Mouse (Mus musculus): ENCODE results near the gene Rapgef3. TPM values are rescaled to one million over a fixed set of nuclear protein-coding genes. Genes with fewer than 3 reads are reported as not detected.

Gene Rapgef3
- polyA plus RNA-seq, 1 experiment from 2014 or later, result 10.9 TPM

DNA sequence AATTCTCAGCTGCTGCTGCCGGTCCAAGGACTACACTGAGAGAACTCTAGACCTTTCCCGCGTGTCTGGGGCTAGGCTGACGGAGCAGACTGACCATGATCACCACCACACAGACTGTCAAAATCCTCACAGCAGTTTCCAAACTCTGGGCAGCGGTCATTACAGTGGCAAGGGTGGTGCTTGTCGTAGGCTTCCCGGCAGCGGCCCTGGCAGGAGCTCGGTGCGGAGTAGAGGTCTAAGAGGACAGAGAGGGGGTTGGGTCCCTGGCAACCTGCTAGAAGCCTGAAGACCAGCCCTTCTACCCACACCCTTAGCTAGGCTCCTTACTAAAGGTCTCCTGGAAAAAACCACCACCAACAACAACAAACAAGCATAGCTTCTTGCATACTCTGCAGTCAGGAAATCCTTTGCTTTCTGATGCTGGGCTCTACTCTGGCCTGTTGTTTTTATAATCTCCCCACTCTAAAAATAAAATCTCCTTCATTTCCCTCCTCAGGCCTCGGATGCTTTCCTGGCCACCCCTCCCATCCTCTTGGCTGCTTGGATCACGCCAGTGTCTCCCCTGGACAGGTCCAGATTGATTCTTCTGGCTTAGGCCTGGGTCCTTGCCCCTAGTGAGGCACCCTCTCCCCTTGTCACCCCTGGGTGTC, 47.6 kb downstream of the Rapgef3 start:
- Histone ChIP-seq H3K36me3 (ENCODE audit: inconsistent target) (no peaks in the 10 kb centered on the region), H3K27ac (no peak overlapping the region), H3K79me2 (ENCODE audit: inconsistent target) (no peaks in the 10 kb centered on the region), H3K4me3 (ENCODE audit: inconsistent target) (no peak overlapping the region)
- 86% methylated on average over 8 of the region's 12 CpGs for WGBS (ENCODE audit: missing documents)

DNA sequence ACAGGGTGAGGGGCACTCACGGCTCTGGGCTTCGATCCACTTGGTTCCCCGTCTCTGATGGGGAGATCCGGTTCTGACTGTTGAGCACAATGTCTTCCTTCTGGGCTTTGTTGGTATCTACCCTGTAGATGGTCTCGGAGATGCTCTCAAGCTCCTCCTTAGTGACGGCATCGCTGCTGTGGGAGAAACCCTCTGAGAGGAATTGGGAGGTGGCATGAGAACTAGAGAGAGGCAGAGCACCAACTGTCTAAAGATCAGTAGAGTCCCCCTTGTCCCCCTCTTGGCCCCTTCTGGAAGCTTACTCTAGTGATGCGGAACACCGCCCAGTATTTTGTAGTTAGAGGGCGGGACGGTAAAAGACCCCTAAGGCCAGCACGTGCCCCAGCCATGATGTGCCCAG, 48.3 kb downstream of the Rapgef3 start:
- H3K27ac ChIP-seq, result no peak overlapping the region
- H3K79me2 ChIP-seq (ENCODE audit: inconsistent target), result no peaks in the 10 kb centered on the region
- no peak overlapping the region for H3K4me3 ChIP-seq (ENCODE audit: inconsistent target)
- H3K36me3 ChIP-seq (ENCODE audit: inconsistent target), result no peaks in the 10 kb centered on the region
- 94% methylated on average over 10 of the region's 12 CpGs for WGBS (ENCODE audit: missing documents)

GRCm38 (mm10) chr15:97718535-97719155, 49.1 kb downstream of the Rapgef3 start:
- WGBS (ENCODE audit: missing documents), result 91% methylated on average over 8 of the region's 8 CpGs
- Histone ChIP-seq H3K79me2 (ENCODE audit: inconsistent target) (no peaks in the 10 kb centered on the region), H3K4me3 (ENCODE audit: inconsistent target) (no peak overlapping the region), H3K36me3 (ENCODE audit: inconsistent target) (no peaks in the 10 kb centered on the region), H3K27ac (no peak overlapping the region)

GRCm38 (mm10) chr15:97717861-97718534, 49.8 kb downstream of the Rapgef3 start:
- WGBS (ENCODE audit: missing documents), result 20% methylated on average over 12 of the region's 12 CpGs
- Histone ChIP-seq H3K36me3 (ENCODE audit: inconsistent target) (no peaks in the 10 kb centered on the region), H3K27ac (no peak overlapping the region), H3K4me3 (ENCODE audit: inconsistent target) (no peak overlapping the region), H3K79me2 (ENCODE audit: inconsistent target) (no peaks in the 10 kb centered on the region)

DNA sequence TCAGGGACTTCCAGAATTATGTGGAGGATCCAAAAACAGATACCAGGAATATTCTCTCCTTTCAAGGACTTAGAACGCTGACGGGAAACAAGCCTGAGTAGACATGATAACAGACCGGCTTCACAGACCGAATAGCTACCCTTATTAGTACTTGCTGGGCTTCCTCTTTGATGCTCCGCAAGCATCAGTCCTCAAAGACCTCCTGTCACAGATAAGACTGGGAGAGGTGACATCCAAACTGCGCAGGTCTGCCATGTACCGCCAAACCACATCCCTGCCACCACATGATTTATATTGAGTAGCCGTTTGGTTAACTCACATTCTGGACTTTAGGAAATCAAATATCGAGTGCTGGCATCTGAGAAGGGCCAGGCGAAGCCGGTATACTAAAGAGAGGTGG, 51.0 kb downstream of the Rapgef3 start:
- 91% methylated on average over 11 of the region's 11 CpGs for WGBS (ENCODE audit: missing documents)
- Histone ChIP-seq H3K4me3 (ENCODE audit: inconsistent target) (no peak overlapping the region), H3K27ac (no peak overlapping the region), H3K36me3 (ENCODE audit: inconsistent target) (no peaks in the 10 kb centered on the region), H3K79me2 (ENCODE audit: inconsistent target) (no peaks in the 10 kb centered on the region)

DNA sequence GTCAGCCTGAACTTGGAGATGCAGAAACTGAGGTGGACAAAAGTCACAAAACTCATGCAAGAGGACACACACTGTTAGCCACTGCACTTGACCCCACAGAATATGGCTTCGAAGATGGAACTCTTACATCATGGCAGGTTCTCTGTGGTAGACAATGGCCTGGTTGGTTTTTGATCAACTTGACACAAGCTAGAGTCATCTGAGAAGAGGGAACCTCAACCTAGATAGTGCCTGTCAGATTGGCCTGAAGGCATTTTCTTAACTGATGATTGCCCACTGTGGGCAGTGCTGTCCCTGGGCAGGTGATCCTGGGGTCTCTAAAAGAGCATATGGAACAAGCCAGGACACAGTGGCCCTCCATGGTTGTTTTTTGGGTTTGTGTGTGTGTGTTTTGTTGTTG, 52.0 kb downstream of the Rapgef3 start:
- H3K27ac ChIP-seq, result no peak overlapping the region
- H3K79me2 ChIP-seq (ENCODE audit: inconsistent target), result no peaks in the 10 kb centered on the region
- WGBS (ENCODE audit: missing documents), result 91% methylated on average over 1 of the region's 1 CpGs
- H3K36me3 ChIP-seq (ENCODE audit: inconsistent target), result no peaks in the 10 kb centered on the region
- H3K4me3 ChIP-seq (ENCODE audit: inconsistent target), result no peak overlapping the region

GRCm38 (mm10) chr15:97715083-97715482, 52.7 kb downstream of the Rapgef3 start:
- no peaks in the 10 kb centered on the region for H3K79me2 ChIP-seq (ENCODE audit: inconsistent target)
- WGBS (ENCODE audit: missing documents), result 96% methylated on average over 8 of the region's 8 CpGs

GRCm38 (mm10) chr15:97712546-97712945, 55.2 kb downstream of the Rapgef3 start:
- Histone ChIP-seq H3K36me3 (ENCODE audit: inconsistent target) (no peaks in the 10 kb centered on the region), H3K79me2 (ENCODE audit: inconsistent target) (no peaks in the 10 kb centered on the region), H3K4me3 (ENCODE audit: inconsistent target) (no peak overlapping the region), H3K27ac (no peak overlapping the region)
- WGBS (ENCODE audit: missing documents), result 85% methylated on average over 6 of the region's 6 CpGs

More at GRCm38 (mm10) chr15:97715083-97715482, 52.7 kb downstream of the Rapgef3 start:
- no peaks in the 10 kb centered on the region for H3K36me3 ChIP-seq (ENCODE audit: inconsistent target)
- no peak overlapping the region for H3K4me3 ChIP-seq (ENCODE audit: inconsistent target)
- no peak overlapping the region for H3K27ac ChIP-seq

- Histone ChIP-seq H3K27ac (no peak overlapping the region), H3K4me3 (ENCODE audit: inconsistent target) (no peak overlapping the region), H3K79me2 (ENCODE audit: inconsistent target) (no peaks in the 10 kb centered on the region), H3K36me3 (ENCODE audit: inconsistent target) (no peaks in the 10 kb centered on the region)
- WGBS (ENCODE audit: missing documents), result 95% methylated on average over 6 of the region's 6 CpGs
Measured at GRCm38 (mm10) chr15:97710906-97711305, 56.9 kb downstream of the Rapgef3 start.

DNA sequence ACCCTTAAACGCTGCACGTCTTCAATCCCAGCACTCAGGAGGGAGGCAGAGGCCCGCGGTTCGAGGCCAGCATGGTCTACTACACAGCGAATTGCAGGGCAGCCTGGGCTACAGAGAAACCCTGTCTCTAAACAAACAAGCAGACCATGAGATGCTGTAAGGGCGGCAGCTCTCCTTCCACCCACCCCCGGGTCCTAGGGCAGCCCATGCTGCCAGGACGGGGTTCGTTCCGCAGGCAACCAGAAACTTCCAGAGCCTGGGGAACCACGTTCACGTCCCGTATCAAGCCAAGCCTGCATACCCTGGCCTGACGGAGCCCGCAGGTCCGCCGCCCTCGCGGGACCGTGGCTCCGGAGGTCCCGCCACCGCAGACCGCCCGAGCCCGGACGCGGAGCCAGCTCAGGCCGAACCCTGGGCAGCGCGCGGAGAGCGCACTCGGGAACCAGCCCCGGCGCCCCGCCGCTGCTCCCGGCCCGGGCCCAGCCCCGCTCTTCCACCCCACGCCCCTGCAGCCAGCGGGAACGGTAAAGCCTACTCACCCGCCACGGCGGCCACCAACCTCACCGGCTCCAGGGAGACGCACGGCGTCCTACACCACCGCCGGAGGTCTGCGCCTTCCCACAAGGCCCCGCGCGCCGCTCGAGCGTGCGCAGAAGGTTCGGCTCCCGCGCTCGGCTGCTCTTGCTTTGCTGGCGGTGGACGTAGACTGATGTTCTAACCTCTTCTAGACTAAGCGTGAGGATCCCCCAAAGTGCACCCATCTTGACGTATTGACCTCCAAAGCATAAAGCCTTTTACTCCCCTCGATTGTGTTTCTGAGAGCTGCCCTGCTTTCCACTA, 62.3 kb downstream of the Rapgef3 start, which contains the start of gene Rpap3:
Gene Rpap3 (minus strand): TSS at position 615 of the 840 bp plus-strand sequence.
- Histone ChIP-seq H3K4me3 (ENCODE audit: inconsistent target) (peak within 1 kb of the TSS; percentile 67), H3K79me2 (ENCODE audit: inconsistent target) (peaks cover 10% of the 10 kb centered on the region; the same call in 1 of the 2 replicates), H3K36me3 (ENCODE audit: inconsistent target) (peaks cover 9% of the 10 kb centered on the region; the same call in 1 of the 2 replicates), H3K27ac (no peak within 1 kb of the TSS)
- under 1% methylated on average over 71 of the region's 71 CpGs for WGBS (ENCODE audit: missing documents)

DNA sequence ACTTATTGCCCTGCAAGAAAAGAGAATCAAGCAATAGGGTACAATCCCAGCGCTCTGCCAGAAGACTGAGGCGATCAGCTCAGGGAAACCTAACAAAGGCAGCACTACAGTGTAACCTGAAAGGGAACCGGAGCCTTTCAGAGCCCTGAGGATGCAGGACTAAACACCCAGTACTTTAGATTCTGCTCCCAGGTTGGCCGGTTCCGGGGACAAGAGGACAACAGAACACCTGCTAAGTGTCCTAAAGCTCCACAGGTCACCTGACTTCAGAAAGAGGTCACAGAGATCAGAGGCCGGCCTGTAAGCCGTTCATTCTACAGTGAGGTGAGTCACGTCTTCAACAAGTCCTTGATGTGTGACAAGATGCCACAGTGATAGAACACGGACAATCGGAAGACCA, 71.2 kb downstream of the Rapgef3 start:
- no peak overlapping the region for H3K27ac ChIP-seq
- WGBS (ENCODE audit: missing documents), result 98% methylated on average over 10 of the region's 10 CpGs
- peaks cover 42% of the 10 kb centered on the region for H3K36me3 ChIP-seq (ENCODE audit: inconsistent target)
- no peaks in the 10 kb centered on the region for H3K79me2 ChIP-seq (ENCODE audit: inconsistent target)
- H3K4me3 ChIP-seq (ENCODE audit: inconsistent target), result no peak overlapping the region

Other genes with a start within 250 kb of the Rapgef3 start
- 8.9 to 13.3 TPM (median 9.6 TPM) in 3 replicates for gene Rpap3, start 62.1 kb downstream of the Rapgef3 start, polyA plus RNA-seq (2018)
- 0.66 to 0.98 TPM in 2 of 3 replicates, not detected in the other for gene Endou, start 36.6 kb downstream of the Rapgef3 start, polyA plus RNA-seq (2018)
- gene Slc48a1, start 10.5 kb upstream of the Rapgef3 start, polyA plus RNA-seq (2018), result 221 to 258 TPM (median 233 TPM) in 3 replicates
- gene Hdac7, start 76.5 kb upstream of the Rapgef3 start, polyA plus RNA-seq (2018), result 2.1 to 3.4 TPM (median 2.6 TPM) in 3 replicates
- 0.11 to 0.61 TPM (median 0.16 TPM) in 3 replicates for gene Vdr, start 142.7 kb upstream of the Rapgef3 start, polyA plus RNA-seq (2018)
- 43.3 to 54.3 TPM (median 47.9 TPM) in 3 replicates for gene Tmem106c, start 196.2 kb upstream of the Rapgef3 start, polyA plus RNA-seq (2018)
- not detected in 3 replicates for gene Col2a1, start 236.7 kb upstream of the Rapgef3 start, polyA plus RNA-seq (2018)